Mouse (Mus musculus): Measurements from ENCODE around the gene Pde2a. TPM values are rescaled to one million over a fixed set of nuclear protein-coding genes. Genes with fewer than 3 reads are reported as not detected.

Pde2a gene
- total RNA-seq, 4 experiments from 2014 or later: 320 to 356 (median 336) TPM

- no peak for DNase-seq (ENCODE audit: low spot score in 2 of 2)
Observed at GRCm38 (mm10) chr7:101453296-101453695, 31.8 kb downstream of the Pde2a start.

GRCm38 (mm10) chr7:101453725-101454124 lies 32.2 kb downstream of the Pde2a start:
- no peak for DNase-seq (ENCODE audit: low spot score in 2 of 2)

DNA sequence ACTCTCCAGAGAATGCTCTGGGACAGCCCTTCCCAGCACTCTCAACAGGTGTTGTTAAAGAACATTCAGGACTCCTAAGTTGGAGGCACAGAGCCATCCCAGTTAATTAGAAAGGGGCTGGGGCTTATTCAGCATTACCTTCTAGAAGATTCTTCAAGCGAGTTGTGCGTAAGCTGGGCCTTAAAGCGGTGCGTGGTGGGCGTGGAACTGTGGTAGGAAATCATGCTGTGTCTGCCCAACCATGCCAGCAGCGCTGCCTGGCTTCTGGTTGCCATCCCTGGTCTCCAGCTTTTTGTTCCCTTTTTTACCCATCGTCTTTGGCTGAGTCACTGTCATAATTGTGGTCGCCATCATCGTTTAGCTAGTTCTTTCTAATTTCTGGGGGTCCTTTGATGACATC lies 33.0 kb downstream of the Pde2a start:
- no peak for DNase-seq (ENCODE audit: low spot score in 2 of 2)

GRCm38 (mm10) chr7:101455141-101455540 lies 33.6 kb downstream of the Pde2a start:
- DNase-seq (ENCODE audit: low spot score in 2 of 2): no peak

DNA sequence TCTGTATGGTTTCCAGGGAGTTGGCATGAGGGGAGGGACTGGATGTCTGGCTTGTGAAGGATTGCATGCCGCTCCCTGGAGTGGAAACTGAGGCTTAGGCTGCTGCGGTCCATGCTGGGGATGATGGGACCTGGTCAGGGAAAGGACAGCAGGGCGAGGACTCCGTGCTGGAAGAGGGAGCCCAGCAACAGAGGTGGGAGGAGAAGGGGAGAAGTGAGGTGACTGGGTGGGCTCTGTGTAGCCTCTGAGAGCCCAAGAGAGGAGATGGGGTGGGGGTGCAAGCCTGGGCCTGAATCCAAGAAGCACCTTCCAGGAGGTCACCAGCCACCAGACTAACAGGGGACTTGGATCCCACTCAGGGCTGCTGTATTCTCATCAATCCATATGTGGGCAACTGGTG lies 34.8 kb downstream of the Pde2a start:
- DNase-seq (ENCODE audit: low spot score in 2 of 2): no peak

DNA sequence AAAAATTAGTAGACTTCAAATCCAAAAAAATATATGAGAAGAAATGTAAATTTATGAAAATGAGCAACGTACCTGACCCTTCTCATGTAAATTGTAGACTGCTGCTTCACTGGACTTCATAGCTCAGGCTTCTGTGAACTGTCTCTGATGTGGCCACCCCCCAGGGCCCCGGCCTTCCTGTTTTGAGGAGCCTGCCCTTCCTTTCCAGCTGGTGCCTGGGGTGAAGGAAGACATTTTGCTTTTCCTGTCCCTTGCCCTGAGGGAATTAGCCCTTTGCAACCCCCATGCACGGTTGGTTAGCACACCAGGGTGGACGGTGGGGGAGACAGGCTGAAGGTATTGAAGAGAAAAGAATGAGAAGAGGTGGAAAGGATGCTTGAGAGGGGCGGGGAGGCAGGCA lies 35.3 kb downstream of the Pde2a start:
- DNase-seq (ENCODE audit: low spot score in 2 of 2): no peak

GRCm38 (mm10) chr7:101457283-101457682 lies 35.8 kb downstream of the Pde2a start:
- DNase-seq (ENCODE audit: low spot score in 2 of 2): peak; percentile 62 to 70

DNA sequence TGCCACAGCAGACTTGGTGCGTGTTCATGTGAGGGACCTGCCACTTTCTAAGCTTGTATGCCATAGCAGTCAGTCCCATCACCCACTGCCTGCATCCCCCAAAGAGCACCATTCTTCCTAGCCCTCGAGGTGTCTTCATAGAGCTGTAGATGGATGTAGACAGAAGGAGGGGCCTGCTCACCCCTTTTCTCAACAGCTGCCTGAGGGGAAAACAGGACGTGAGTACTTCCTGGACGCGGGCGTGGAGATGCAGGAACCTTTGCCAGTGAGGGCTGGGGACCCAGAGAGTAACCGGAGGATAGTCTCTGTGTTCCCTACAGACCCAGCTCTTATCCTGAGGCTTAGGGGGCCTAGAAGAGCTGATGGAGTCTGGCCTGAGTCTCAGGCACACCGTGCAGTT lies 36.3 kb downstream of the Pde2a start:
- DNase-seq (ENCODE audit: low spot score in 2 of 2): no peak

DNA sequence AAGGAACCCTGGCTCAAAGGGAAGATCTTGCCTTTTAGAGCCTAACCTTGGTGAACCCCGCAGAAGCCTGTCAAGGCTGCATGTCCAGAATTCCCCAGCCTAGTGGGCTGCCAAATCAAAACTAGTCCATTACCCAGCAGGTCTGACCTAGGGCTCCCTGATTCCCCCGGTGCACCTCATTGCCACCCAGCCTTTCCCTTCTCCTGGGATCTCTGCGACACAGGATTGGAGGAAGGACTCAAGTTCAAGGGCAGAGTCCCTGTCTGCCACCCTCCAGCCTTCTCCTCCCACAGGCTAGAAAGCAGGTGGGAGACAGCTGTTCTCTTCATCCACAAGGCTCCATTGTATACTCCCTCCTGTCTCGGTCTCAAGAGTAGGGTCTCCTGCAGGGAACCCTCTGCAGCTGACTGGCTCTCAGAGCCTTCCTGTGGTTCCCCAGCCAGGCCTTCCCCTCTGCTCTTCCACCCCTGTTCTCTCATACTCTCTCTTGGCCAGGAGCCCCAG lies 36.8 kb downstream of the Pde2a start:
- no peak for DNase-seq (ENCODE audit: low spot score in 2 of 2)

DNA sequence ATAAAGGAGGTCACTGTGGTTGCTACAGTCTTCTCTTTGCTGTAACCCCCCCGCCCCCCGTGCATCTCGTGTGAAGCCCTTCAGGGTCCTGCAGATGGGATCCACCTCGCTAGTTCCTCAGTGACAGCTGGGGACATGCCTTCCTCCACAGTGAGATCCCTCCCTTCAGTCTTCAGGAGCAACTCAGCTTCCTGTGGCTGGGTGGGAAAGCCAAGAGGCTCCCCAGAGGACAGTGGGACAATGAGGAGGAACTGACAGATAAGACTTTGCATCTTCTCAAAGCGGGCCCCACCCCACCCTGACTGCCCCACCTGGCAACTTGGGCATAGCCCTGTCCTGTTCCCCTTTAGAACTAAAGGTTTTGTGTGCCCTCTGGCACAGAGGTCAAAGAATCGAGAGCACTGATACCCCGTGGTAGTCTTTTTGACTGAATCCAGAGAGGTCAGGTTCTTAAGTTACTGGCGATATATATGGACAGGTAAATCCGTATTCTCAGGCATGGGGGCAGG lies 37.9 kb downstream of the Pde2a start:
- DNase-seq (ENCODE audit: low spot score in 2 of 2): no peak

GRCm38 (mm10) chr7:101459923-101460607 lies 38.6 kb downstream of the Pde2a start:
- DNase-seq (ENCODE audit: low spot score in 2 of 2): no peak

DNA sequence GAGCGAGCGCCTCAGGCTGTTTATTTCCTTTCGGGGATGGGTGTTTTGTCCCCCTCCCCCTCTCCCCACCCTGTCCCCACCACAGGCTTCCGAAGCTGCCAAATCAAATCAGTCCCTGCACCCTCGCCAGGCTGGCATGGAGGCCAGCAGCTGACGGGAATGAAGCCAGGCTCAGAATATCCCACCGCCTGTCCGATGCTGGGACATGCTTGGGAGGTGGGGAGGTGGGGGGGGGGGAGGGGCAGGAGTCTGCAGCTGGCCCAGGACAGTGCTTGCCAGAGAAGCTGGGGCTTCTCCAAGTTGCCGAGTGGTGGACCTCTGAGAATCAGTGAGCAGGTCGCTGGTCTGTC lies 39.1 kb downstream of the Pde2a start:
- DNase-seq (ENCODE audit: low spot score in 2 of 2): peak in 1 of 2 experiments; percentile 70

- DNase-seq (ENCODE audit: low spot score in 2 of 2): no peak
Observed at GRCm38 (mm10) chr7:101461571-101461970, 40.1 kb downstream of the Pde2a start.

DNA sequence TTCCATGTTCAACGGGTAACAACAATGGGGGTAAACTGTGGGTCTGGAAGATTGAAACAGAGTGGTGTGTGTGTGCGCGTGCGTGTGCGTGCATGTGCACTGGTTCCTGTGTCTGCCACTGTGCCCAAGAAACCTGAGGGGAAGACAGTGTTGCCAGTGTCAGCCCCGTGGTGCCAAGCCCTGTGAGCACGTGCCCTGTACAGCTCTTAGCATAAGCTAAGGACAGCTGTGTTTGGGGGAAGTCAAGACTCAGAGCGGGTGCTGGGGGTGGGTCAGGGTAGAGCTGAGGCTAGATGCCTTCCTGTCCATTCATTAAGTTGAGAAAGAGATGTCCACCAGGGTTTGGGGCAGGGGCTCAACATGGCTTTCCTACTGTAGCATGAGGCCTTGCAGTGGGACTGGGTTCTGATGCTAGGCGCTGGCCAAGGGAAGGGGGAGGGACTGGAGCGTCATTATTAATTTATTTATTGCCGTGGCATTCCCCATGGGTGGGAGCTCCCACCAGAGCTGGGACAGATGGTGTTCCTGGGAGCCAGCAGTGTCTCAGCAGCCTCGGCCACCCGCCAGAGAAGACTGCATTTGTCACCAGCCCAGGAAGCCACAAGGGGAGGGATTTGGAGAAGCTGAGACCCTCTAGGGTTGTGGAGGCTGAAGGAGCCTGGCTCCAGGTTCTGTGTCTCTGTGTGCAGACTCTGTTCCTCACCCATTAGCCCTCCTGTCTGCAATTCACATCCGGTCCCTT lies 41.0 kb downstream of the Pde2a start:
- peak; percentile 81 to 88 for DNase-seq (ENCODE audit: low spot score in 2 of 2)

DNA sequence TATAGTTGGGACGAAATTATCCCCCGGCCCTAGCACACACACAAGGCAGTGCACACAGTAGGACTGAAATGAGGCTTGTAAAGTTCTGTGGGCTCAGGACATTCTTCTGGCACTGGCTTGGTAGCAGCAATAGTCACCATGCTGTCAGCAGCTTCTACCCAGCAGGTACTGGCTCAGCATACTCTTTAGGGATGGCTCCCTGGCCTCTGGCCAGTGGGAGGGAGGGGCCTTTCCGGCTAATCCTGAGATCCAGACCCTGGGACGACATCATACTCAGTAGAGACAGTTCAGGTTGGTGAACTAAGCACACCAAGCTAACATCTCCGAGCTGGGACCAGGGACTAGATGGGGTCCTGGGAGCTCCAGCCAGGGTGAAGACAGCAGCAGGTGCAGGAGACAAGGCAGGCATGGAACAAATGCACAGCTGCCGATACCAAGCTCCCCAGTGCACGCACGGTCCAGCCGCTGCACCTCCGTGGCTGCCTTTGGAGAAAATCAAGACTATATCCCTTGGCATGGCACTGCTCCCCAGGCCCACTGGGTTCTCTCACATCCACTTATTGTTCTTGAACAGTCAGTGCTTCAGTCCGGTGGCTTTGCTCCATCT lies 42.3 kb downstream of the Pde2a start:
- DNase-seq (ENCODE audit: low spot score in 2 of 2): no peak

- no peak for DNase-seq (ENCODE audit: low spot score in 2 of 2)
Observed at GRCm38 (mm10) chr7:101464927-101465326, 43.4 kb downstream of the Pde2a start.

GRCm38 (mm10) chr7:101465392-101465791 lies 43.9 kb downstream of the Pde2a start:
- no peak for DNase-seq (ENCODE audit: low spot score in 2 of 2)

DNA sequence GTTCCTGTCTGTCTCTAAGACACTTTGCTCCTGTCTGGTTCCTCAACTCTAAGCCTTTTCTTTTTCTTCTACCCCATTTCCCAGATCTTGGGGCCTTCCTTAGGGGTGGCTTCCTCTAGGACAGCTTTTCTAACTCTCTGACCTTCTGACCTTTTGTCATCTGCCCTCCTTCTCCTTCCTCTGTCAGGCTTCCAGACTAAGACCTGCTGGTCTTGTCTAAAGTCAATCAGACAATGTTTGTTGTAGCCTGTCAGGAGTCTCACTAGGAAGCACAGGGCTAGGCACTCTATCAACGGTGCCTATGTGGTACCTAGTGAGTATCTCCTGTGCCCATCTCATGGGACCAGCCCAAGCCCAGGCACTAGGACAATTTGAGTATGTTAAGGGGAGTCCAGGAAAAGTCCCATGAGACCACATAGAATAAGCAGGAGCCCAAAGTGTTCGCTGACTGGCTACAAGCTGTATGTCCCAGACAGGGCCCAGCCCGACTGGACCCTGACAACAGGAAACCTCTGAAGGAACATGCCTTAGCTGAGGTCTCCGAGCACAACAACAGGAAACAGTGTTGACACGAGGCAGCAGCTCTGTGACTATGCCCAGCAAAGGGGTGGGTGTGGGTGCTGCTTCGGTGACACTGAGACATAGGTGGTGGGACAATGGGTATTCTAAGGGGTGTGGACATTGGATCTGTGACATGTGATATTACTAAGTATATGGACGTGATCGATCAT lies 44.5 kb downstream of the Pde2a start:
- DNase-seq (ENCODE audit: low spot score in 2 of 2): no peak

DNA sequence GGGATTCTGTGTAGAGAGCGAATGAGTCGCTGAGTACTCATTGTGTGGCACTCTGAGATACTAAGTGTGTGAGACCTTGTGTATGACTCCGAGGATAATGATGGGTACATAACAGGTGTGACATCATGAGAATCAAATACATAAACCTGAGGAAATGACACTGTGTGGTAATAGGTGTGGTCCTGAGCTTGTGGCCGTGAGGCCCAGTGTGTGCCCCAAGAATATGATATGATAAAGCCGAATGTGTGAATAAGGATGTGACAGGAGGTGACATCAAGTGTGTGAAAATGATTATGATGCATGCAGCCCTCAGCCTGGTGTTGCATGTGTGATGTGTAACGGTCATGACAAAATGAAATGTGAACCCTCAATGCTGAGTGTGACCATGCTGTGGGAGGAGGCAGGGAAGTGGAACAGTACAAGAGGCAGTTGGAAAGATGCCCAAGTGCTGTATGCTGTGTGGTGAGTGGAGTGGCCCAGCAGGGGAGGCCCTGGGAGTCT lies 45.1 kb downstream of the Pde2a start:
- DNase-seq (ENCODE audit: low spot score in 2 of 2): no peak

DNA sequence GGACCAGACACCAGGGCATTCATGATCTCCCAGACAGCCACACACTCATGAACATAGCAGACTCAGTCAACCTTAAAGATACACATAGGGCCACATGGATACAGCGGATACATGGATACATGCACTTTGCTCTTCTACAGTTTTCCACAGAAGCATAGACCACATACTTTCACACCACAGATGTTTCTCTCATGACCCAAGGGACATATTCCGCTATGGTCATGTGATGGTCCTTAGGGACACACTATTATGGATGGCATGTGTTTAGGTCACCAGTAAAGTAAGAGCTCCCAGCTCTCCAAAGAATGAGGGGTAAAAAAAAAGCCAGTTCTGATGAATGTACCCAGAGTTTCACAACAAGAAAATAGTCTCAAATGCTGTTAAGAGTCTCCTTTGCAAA lies 49.9 kb downstream of the Pde2a start:
- DNase-seq (ENCODE audit: low spot score in 2 of 2): no peak

GRCm38 (mm10) chr7:101471968-101472480 lies 50.5 kb downstream of the Pde2a start:
- DNase-seq (ENCODE audit: low spot score in 2 of 2): no peak

Data from layer of hippocampus, adult 8-10 months (tissue).